Mouse (Mus musculus) hindbrain, embryonic 16.5 days (tissue): ENCODE results near the gene Ankrd13d. TPM values are rescaled to one million over a fixed set of nuclear protein-coding genes. Genes with fewer than 3 reads are reported as not detected.

Experiments
- ATAC-seq: fragments of 200-750 bp; cut with Nextera tagmentation; 2 replicates; pipeline ENCODE4 v1.8.0; 2017; ENCODE audit warnings: moderate TSS enrichment, moderate library complexity
- H3K27ac ChIP-seq: fragments of 300-500 bp; sonication (generic); 2 replicates; pipeline ENCODE4 v1.5.1; 2014; ENCODE audit warnings: low read depth, mild to moderate bottlenecking, control low read depth, low read length, moderate library complexity
- H3K27me3 ChIP-seq: fragments of 300-500 bp; sonication (generic); replicated peaks from 2 replicates; pipeline ENCODE4 v1.6.1; 2014; ENCODE audit warnings: low read length; ENCODE audit not compliant: control insufficient read depth, insufficient read depth
- H3K36me3 ChIP-seq: fragments of 300-500 bp; sonication (generic); 2 replicates; pipeline ENCODE4 v1.6.1; 2014; ENCODE audit warnings: mild to moderate bottlenecking, low read length, moderate library complexity, mixed read lengths; ENCODE audit not compliant: control insufficient read depth, insufficient read depth
- H3K4me1 ChIP-seq: fragments of 300-500 bp; sonication (generic); 2 replicates; pipeline ENCODE4 v1.6.1; 2014; ENCODE audit warnings: low read depth, low read length; ENCODE audit not compliant: control insufficient read depth, insufficient read depth
- H3K4me2 ChIP-seq: fragments of 300-500 bp; sonication (generic); 2 replicates; pipeline ENCODE4 v1.6.1; 2014; ENCODE audit warnings: mild to moderate bottlenecking, low read length, control low read depth, moderate library complexity
- H3K4me3 ChIP-seq: fragments of 300-500 bp; sonication (generic); 2 replicates; pipeline ENCODE4 v1.5.1; 2014; ENCODE audit warnings: mild to moderate bottlenecking, low read length, control low read depth, moderate library complexity
- H3K9ac ChIP-seq: fragments of 300-500 bp; sonication (generic); 2 replicates; pipeline ENCODE4 v1.6.1; 2014; ENCODE audit warnings: low read depth, mild to moderate bottlenecking, control low read depth, low read length, moderate library complexity
- H3K9me3 ChIP-seq: fragments of 300-500 bp; sonication (generic); 2 replicates; pipeline ENCODE4 v1.6.1; 2014; ENCODE audit warnings: mild to moderate bottlenecking, low read length, moderate library complexity; ENCODE audit not compliant: control insufficient read depth
- WGBS: fragments of 180-500 bp; shearing (Covaris S2); extraction: QIAGEN DNeasy Blood & Tissue Kit; methylation state at CpG from one replicate; pipeline ENCODE4 v1.1.7; 2014; 5-methylcytosine and 5-hydroxymethylcytosine counted together
- polyA plus RNA-seq: library from polyadenylated mRNA; unstranded; fragments of >200 nt; fragmentation: Nextera tagmentation; extraction: Ambion mirVana; gene quantifications from 2 replicates; pipeline ENCODE4 v1.2.1, GENCODE M21; 2015

Gene Ankrd13d
- polyA plus RNA-seq, 1 experiment from 2014 or later: 85.3 TPM

DNA sequence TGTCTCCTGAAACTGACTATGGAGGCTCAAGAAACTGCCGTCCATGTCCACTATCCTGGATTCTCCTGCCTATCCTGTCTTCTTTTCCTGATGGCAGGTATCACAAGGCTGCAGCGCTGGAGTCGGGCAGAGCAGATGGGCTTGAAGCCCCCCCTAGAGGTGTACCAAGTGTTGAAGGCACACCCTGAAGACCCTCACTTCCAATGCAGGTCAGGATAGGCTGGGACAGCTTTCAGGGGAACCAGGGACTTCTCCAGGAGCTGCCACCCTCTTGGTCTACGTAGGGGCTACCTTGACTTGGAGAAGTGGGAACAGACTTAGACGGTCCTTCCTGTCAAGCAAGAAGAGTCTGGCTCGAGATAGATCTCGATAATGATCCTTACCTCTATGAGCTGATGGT lies 50.3 kb downstream of the Ankrd13d start:
- H3K27ac ChIP-seq: peak overlapping the region; percentile 87; the same call in 1 of the 2 replicates
- 86% methylated on average over 7 of the region's 7 CpGs for WGBS
- no peak for ATAC-seq
- H3K27me3 ChIP-seq: peaks cover 7% of the 10 kb centered on the region
- peak overlapping the region; percentile 55 for H3K4me3 ChIP-seq
- H3K9ac ChIP-seq: peak overlapping the region; percentile 73; the same call in 1 of the 2 replicates
- H3K4me1 ChIP-seq: peaks cover 9% of the 10 kb centered on the region
- peak overlapping the region; percentile 80 for H3K4me2 ChIP-seq
- no peaks in the 10 kb centered on the region for H3K9me3 ChIP-seq
- H3K36me3 ChIP-seq: no peaks in the 10 kb centered on the region

DNA sequence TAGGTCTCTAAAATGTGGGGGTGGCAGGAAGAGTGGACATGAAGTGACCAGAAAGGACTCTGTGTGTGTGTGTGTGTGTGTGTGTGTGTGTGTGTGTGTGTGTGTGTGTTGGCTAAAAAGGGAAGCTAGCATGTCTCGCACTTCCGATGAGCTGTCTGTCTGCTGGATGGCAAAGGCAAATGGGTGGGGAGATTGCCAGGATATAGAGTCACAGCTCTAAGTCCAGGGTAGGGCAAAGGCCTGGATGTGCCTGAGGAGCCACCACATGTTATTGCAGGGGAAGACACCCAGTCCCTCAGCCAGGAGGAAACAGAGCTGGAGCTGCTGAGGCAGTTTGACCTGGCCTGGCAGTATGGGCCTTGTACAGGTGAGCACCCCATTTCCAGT lies 50.8 kb downstream of the Ankrd13d start:
- Histone ChIP-seq H3K27ac (peak overlapping the region; percentile 87), H3K9me3 (no peaks in the 10 kb centered on the region), H3K27me3 (peaks cover 7% of the 10 kb centered on the region), H3K4me1 (peaks cover 9% of the 10 kb centered on the region), H3K9ac (peak overlapping the region; percentile 73), H3K4me3 (peak overlapping the region; percentile 55), H3K4me2 (peak overlapping the region; percentile 80), H3K36me3 (no peaks in the 10 kb centered on the region)
- ATAC-seq: no peak; the same call in 1 of the 2 replicates
- WGBS: 11% methylated on average over 2 of the region's 2 CpGs

DNA sequence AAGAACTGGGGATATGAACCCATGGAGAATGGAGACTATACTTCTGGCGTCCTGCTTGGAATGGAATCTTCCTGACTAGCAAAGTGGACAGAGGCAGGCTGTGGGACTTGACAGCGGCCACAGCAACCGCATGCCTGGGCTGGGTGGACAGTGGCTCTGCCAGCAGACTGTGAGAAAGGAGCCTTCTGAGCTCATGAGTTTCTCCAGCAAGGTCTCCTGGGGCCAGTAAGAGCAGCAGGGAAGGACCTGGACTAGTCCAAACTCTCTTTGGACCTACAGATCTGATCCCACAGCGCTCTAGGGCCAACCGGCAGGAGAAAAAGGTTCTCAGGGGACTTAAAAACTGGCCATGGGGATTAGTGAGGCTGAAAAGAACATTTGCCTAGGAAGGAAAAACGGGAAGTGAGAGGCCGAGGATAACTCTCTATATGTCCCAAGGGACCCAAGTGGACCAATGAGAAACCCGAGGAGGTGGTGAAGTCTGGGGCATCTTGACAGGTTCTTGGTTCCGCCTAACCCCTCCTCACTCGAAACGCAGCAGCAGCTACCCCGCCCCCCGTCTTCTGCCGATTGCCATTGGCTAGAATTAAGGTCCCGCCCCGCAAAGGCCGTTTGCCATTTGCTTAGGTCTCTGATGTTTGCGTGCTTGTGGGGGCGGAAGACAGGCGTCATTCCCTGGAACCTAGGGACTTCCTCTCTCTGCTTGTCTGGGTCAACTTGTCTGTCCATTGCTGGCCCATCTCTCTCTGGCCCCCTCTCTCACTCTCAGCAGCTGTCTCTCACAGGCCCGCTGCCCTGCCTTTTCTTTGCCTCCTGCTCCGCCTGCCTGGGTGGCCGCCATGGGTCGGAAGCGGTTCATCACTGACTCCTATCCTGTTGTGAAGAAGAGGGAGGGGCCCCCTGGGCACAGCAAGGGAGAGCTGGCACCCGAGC lies 51.4 kb downstream of the Ankrd13d start, which contains the start of gene Pold4:
Gene Pold4 (plus strand): TSS at position 647 of the 933 bp plus-strand sequence.
- Histone ChIP-seq H3K9ac (peak within 1 kb of the TSS; percentile 73), H3K27ac (peak within 1 kb of the TSS; percentile 87), H3K4me3 (peak within 1 kb of the TSS; percentile 55), H3K9me3 (no peaks in the 10 kb centered on the region), H3K4me2 (peak within 1 kb of the TSS; percentile 80), H3K4me1 (peaks cover 9% of the 10 kb centered on the region), H3K27me3 (peaks cover 7% of the 10 kb centered on the region), H3K36me3 (no peaks in the 10 kb centered on the region)
- ATAC-seq: peak; percentile 95
- 12% methylated on average over 26 of the region's 26 CpGs for WGBS

GRCm38 (mm10) chr19:4230415-4230814 lies 52.5 kb downstream of the Ankrd13d start:
- Histone ChIP-seq H3K9me3 (no peaks in the 10 kb centered on the region), H3K36me3 (no peaks in the 10 kb centered on the region), H3K27me3 (peaks cover 7% of the 10 kb centered on the region), H3K27ac (no peak overlapping the region), H3K4me2 (no peak overlapping the region), H3K4me1 (peaks cover 9% of the 10 kb centered on the region), H3K9ac (no peak overlapping the region), H3K4me3 (no peak overlapping the region)
- no peak for ATAC-seq
- WGBS: 72% methylated on average over 8 of the region's 8 CpGs

- WGBS: 44% methylated on average over 5 of the region's 9 CpGs
- ATAC-seq: no peak
Measured at GRCm38 (mm10) chr19:4229451-4230076, 53.4 kb downstream of the Ankrd13d start.

DNA sequence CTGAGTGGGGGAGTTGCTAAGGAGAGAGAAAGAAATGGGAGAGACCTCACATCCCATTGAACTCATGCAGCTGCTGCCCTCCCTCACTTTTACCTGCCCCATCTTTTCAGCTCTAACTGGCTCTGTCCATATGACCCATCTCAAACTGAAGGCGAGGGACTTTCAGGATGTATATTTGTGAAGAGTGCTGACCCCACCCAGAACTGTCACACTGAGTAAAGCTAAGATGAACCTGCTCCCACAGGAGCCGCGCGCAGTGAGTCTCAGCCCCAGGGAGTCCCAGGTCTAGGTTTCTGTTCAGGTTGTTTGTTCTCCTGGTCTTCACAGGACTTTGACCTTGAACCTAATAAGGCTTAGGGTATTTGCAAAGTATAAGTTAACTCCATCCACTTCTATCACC lies 54.0 kb downstream of the Ankrd13d start:
- ATAC-seq: no peak
- no peak overlapping the region for H3K27ac ChIP-seq
- no peaks in the 10 kb centered on the region for H3K9me3 ChIP-seq
- H3K36me3 ChIP-seq: no peaks in the 10 kb centered on the region
- H3K4me1 ChIP-seq: peaks cover 9% of the 10 kb centered on the region
- no peak overlapping the region for H3K4me3 ChIP-seq
- H3K4me2 ChIP-seq: no peak overlapping the region
- WGBS: 75% methylated on average over 4 of the region's 4 CpGs
- peaks cover 7% of the 10 kb centered on the region for H3K27me3 ChIP-seq
- H3K9ac ChIP-seq: no peak overlapping the region

More at GRCm38 (mm10) chr19:4229451-4230076, 53.4 kb downstream of the Ankrd13d start:
- H3K27me3 ChIP-seq: peaks cover 7% of the 10 kb centered on the region
- H3K4me2 ChIP-seq: no peak overlapping the region
- no peak overlapping the region for H3K9ac ChIP-seq
- no peak overlapping the region for H3K4me3 ChIP-seq
- no peaks in the 10 kb centered on the region for H3K36me3 ChIP-seq
- H3K27ac ChIP-seq: no peak overlapping the region
- H3K4me1 ChIP-seq: peaks cover 9% of the 10 kb centered on the region
- no peaks in the 10 kb centered on the region for H3K9me3 ChIP-seq

DNA sequence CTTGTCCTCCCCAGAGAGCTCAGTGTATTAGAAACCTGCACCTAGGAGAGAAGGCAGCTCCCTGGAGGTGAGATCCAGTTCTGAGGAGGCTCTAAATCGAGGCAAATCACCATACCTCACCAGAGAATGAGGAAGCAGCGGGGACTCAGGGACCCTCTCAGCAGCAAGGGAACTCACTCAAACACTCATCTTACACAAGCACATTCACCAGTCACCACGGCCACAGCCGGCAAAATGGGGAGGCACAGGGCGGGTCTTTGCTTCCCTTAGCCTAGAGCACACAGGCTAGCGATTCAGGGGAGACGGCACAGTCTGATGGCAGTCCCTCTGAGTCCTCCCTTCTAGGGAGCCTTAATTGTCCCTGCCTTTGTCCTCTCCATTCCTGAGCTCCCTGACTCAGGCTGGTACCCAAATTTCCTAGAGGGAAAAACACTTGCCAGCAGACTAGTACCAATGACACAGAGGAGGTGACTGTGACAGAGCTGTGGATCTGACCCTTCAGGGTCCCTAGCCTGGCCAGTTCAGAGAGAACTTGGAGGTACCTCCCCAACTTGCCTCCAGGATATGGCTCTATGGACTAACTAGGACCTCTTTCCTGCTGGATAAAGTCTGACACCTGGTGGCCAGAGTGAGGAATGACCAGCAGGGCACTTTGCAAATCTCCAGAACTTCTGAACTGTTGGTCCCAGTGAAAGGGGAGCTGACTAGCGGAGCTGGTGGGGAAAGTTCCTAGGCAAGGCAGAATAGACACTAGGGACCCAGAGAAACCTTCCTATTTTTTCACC lies 54.9 kb downstream of the Ankrd13d start:
- no peak overlapping the region for H3K4me2 ChIP-seq
- ATAC-seq: peak; percentile 25; the same call in 1 of the 2 replicates
- no peaks in the 10 kb centered on the region for H3K9me3 ChIP-seq

GRCm38 (mm10) chr19:4227446-4227845 lies 55.5 kb downstream of the Ankrd13d start:
- Histone ChIP-seq H3K27me3 (peaks cover 7% of the 10 kb centered on the region), H3K9ac (no peak overlapping the region), H3K36me3 (no peaks in the 10 kb centered on the region), H3K4me1 (peaks cover 7% of the 10 kb centered on the region), H3K27ac (no peak overlapping the region), H3K4me2 (no peak overlapping the region), H3K9me3 (no peaks in the 10 kb centered on the region), H3K4me3 (no peak overlapping the region)
- ATAC-seq: no peak
- WGBS: 75% methylated on average over 5 of the region's 5 CpGs

More for the DNA sequence above, 54.9 kb downstream of the Ankrd13d start:
- H3K27me3 ChIP-seq: peaks cover 7% of the 10 kb centered on the region
- no peak overlapping the region for H3K9ac ChIP-seq
- H3K27ac ChIP-seq: no peak overlapping the region
- no peak overlapping the region for H3K4me3 ChIP-seq
- peaks cover 9% of the 10 kb centered on the region for H3K4me1 ChIP-seq
- WGBS: 18% methylated on average over 8 of the region's 8 CpGs
- no peaks in the 10 kb centered on the region for H3K36me3 ChIP-seq
